Mouse (Mus musculus) kidney, embryonic 14.5 days (tissue): ENCODE data around the gene D5Ertd579e. TPM values are rescaled to one million over a fixed set of nuclear protein-coding genes. Genes with fewer than 3 reads are reported as not detected.
"Not testable (repeated sequence)": the region's sequence is repeated elsewhere in the genome, so short reads cannot be mapped to it uniquely, and the experiment has no call there.

ENCODE experiments used
- ATAC-seq: fragments of 200-750 bp; cut with Nextera tagmentation; 2 replicates; pipeline ENCODE4 v1.8.0; 2017; ENCODE audit warnings: moderate number of reproducible peaks, mild to moderate bottlenecking, moderate TSS enrichment, moderate library complexity; ENCODE audit not compliant: low FRiP score, low TSS enrichment
- H3K27ac ChIP-seq: fragments of 300-500 bp; sonication (generic); 2 replicates; pipeline ENCODE4 v1.5.1; 2014; ENCODE audit warnings: low read depth, mild to moderate bottlenecking, low read length, moderate library complexity, mixed read lengths
- H3K27me3 ChIP-seq: fragments of 300-500 bp; sonication (generic); 2 replicates; pipeline ENCODE4 v1.6.1; 2014; ENCODE audit warnings: mild to moderate bottlenecking, low read length; ENCODE audit not compliant: control insufficient read depth, insufficient read depth
- H3K36me3 ChIP-seq: fragments of 300-500 bp; sonication (generic); 2 replicates; pipeline ENCODE4 v1.6.1; 2014; ENCODE audit warnings: low read length, mixed read lengths; ENCODE audit not compliant: control insufficient read depth, insufficient read depth
- H3K4me1 ChIP-seq: fragments of 300-500 bp; sonication (generic); 2 replicates; pipeline ENCODE4 v1.6.1; 2014; ENCODE audit warnings: low read length, mixed read lengths; ENCODE audit not compliant: control insufficient read depth, insufficient read depth
- H3K4me2 ChIP-seq: fragments of 300-500 bp; sonication (generic); replicated peaks from 2 replicates; pipeline ENCODE4 v1.6.1; 2014; ENCODE audit warnings: low read depth, mild to moderate bottlenecking, low read length
- H3K4me3 ChIP-seq: fragments of 300-500 bp; sonication (generic); 2 replicates; pipeline ENCODE4 v1.5.1; 2014; ENCODE audit warnings: mild to moderate bottlenecking, low read length
- H3K9ac ChIP-seq: fragments of 300-500 bp; sonication (generic); 2 replicates; pipeline ENCODE4 v1.6.1; 2014; ENCODE audit warnings: low read depth, mild to moderate bottlenecking, low read length, moderate library complexity
- H3K9me3 ChIP-seq: fragments of 300-500 bp; sonication (generic); 2 replicates; pipeline ENCODE4 v1.6.1; 2016; ENCODE audit warnings: low read length; ENCODE audit not compliant: control insufficient read depth
- WGBS: fragments of 180-500 bp; shearing (Covaris S2); extraction: QIAGEN DNeasy Blood & Tissue Kit; methylation state at CpG from one replicate; pipeline ENCODE4 v1.1.7; 2014; 5-methylcytosine and 5-hydroxymethylcytosine counted together
- polyA plus RNA-seq: library from polyadenylated mRNA; unstranded; fragments of >200 nt; fragmentation: Nextera tagmentation; extraction: Ambion mirVana; gene quantifications from 2 replicates; pipeline ENCODE4 v1.2.1, GENCODE M21; 2014

D5Ertd579e gene
- polyA plus RNA-seq, 1 experiment from 2014 or later: 30.7 TPM

GRCm38 (mm10) chr5:36679918-36680598 lies 15.8 kb downstream of the D5Ertd579e start:
- H3K9me3 ChIP-seq: no peaks in the 10 kb centered on the region
- WGBS: 69% methylated on average over 4 of the region's 4 CpGs
- peaks cover 17% of the 10 kb centered on the region for H3K4me1 ChIP-seq
- H3K9ac ChIP-seq: no peak overlapping the region
- no peak for ATAC-seq
- no peak overlapping the region for H3K27ac ChIP-seq
- H3K36me3 ChIP-seq: no peaks in the 10 kb centered on the region
- H3K4me2 ChIP-seq: no peak overlapping the region
- H3K27me3 ChIP-seq: no peaks in the 10 kb centered on the region
- H3K4me3 ChIP-seq: no peak overlapping the region

- H3K27ac ChIP-seq: no peak overlapping the region
- H3K4me2 ChIP-seq: no peak overlapping the region
- H3K36me3 ChIP-seq: no peaks in the 10 kb centered on the region
- no peaks in the 10 kb centered on the region for H3K27me3 ChIP-seq
- H3K9ac ChIP-seq: no peak overlapping the region
- 5% methylated on average over 1 of the region's 1 CpGs for WGBS
- peaks cover 17% of the 10 kb centered on the region for H3K4me1 ChIP-seq
- peak; percentile 68 for ATAC-seq
- H3K4me3 ChIP-seq: no peak overlapping the region
- H3K9me3 ChIP-seq: no peaks in the 10 kb centered on the region
Observed at GRCm38 (mm10) chr5:36678799-36679198, 17.0 kb downstream of the D5Ertd579e start.

GRCm38 (mm10) chr5:36677907-36678306 lies 17.9 kb downstream of the D5Ertd579e start:
- H3K27ac ChIP-seq: no peak overlapping the region
- peaks cover 17% of the 10 kb centered on the region for H3K4me1 ChIP-seq
- no peaks in the 10 kb centered on the region for H3K9me3 ChIP-seq
- 80% methylated on average over 5 of the region's 5 CpGs for WGBS
- no peak for ATAC-seq
- H3K4me3 ChIP-seq: no peak overlapping the region
- no peak overlapping the region for H3K9ac ChIP-seq
- H3K4me2 ChIP-seq: no peak overlapping the region
- no peaks in the 10 kb centered on the region for H3K27me3 ChIP-seq
- no peaks in the 10 kb centered on the region for H3K36me3 ChIP-seq

GRCm38 (mm10) chr5:36675466-36675865 lies 20.4 kb downstream of the D5Ertd579e start:
- 37% methylated on average over 1 of the region's 1 CpGs for WGBS
- no peak for ATAC-seq
- Histone ChIP-seq H3K4me1 (peaks cover 17% of the 10 kb centered on the region), H3K4me3 (no peak overlapping the region), H3K27ac (no peak overlapping the region), H3K36me3 (peaks cover 10% of the 10 kb centered on the region), H3K9me3 (no peaks in the 10 kb centered on the region), H3K27me3 (no peaks in the 10 kb centered on the region), H3K9ac (no peak overlapping the region), H3K4me2 (no peak overlapping the region)

- 86% methylated on average over 4 of the region's 4 CpGs for WGBS
- peaks cover 17% of the 10 kb centered on the region for H3K4me1 ChIP-seq
- no peak overlapping the region for H3K4me3 ChIP-seq
- ATAC-seq: no peak
- peaks cover 10% of the 10 kb centered on the region for H3K36me3 ChIP-seq
- no peaks in the 10 kb centered on the region for H3K9me3 ChIP-seq
- H3K4me2 ChIP-seq: no peak overlapping the region
- no peaks in the 10 kb centered on the region for H3K27me3 ChIP-seq
- H3K9ac ChIP-seq: no peak overlapping the region
- no peak overlapping the region for H3K27ac ChIP-seq
Observed at GRCm38 (mm10) chr5:36674658-36675433, 21.0 kb downstream of the D5Ertd579e start.

GRCm38 (mm10) chr5:36669021-36670008 lies 26.5 kb downstream of the D5Ertd579e start:
- ATAC-seq: no peak
- H3K36me3 ChIP-seq: peaks cover 28% of the 10 kb centered on the region
- H3K4me3 ChIP-seq: no peak overlapping the region
- H3K9me3 ChIP-seq: no peaks in the 10 kb centered on the region
- no peaks in the 10 kb centered on the region for H3K27me3 ChIP-seq
- H3K4me1 ChIP-seq: no peaks in the 10 kb centered on the region
- WGBS: 64% methylated on average over 7 of the region's 7 CpGs
- no peak overlapping the region for H3K4me2 ChIP-seq
- no peak overlapping the region for H3K27ac ChIP-seq
- H3K9ac ChIP-seq: no peak overlapping the region

- H3K36me3 ChIP-seq: peaks cover 28% of the 10 kb centered on the region
Observed at GRCm38 (mm10) chr5:36668572-36668971, 27.3 kb downstream of the D5Ertd579e start.

GRCm38 (mm10) chr5:36667986-36668385 lies 27.8 kb downstream of the D5Ertd579e start:
- H3K36me3 ChIP-seq: peaks cover 28% of the 10 kb centered on the region
- H3K9ac ChIP-seq, H3K4me3 ChIP-seq, H3K4me1 ChIP-seq, H3K27me3 ChIP-seq, H3K9me3 ChIP-seq, H3K4me2 ChIP-seq, ATAC-seq, H3K27ac ChIP-seq: not testable (repeated sequence)
- WGBS: 88% methylated on average over 2 of the region's 2 CpGs

More at GRCm38 (mm10) chr5:36668572-36668971, 27.3 kb downstream of the D5Ertd579e start:
- Histone ChIP-seq H3K4me2 (no peak overlapping the region), H3K4me3 (no peak overlapping the region), H3K27ac (no peak overlapping the region), H3K9ac (no peak overlapping the region), H3K9me3 (no peaks in the 10 kb centered on the region), H3K27me3 (no peaks in the 10 kb centered on the region), H3K4me1 (no peaks in the 10 kb centered on the region)
- ATAC-seq: no peak
- 90% methylated on average over 8 of the region's 8 CpGs for WGBS
